Mouse (Mus musculus) cortical plate, adult 2 months (tissue): Measurements from ENCODE around the gene Pde10a.

Source experiments
- CTCF ChIP-seq: fragments of 200-500 bp; IDR thresholded peaks from 2 replicates; pipeline ENCODE4 v1.5.1; 2011; ENCODE audit warnings: mild to moderate bottlenecking, control low read depth, low read length; ENCODE audit not compliant: insufficient read depth; ENCODE audit errors: extremely low read depth
- POLR2A ChIP-seq: fragments of 200-500 bp; IDR thresholded peaks from 2 replicates; pipeline ENCODE4 v1.6.1; 2011; ENCODE audit warnings: mild to moderate bottlenecking, low read length, control low read depth; ENCODE audit not compliant: insufficient read depth; ENCODE audit errors: extremely low read depth

DNA sequence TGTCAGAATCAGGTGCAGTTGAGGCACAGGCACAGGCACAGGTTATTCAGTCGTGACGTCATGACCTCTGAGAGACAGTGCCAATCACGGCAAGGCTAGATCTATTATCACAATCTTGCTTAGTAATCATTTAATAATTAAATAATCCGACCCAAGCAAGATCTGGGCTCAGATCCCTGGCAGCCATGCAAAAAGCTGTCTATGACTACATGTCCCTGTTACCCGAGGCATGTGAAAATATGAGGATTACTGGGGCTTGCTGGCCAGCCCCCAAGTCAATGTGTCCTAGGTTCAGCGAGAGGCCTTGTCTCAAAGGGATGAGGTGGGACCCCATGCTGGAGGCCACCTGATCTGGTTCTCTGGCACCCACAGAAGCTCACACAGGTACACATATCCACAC is 11.3 kb downstream of the Pde10a start:
- TF ChIP-seq CTCF (no peak), POLR2A (no peak)
